Mouse (Mus musculus): ENCODE measurements at regions not wholly inside any gene's neighbourhood (a gene's known extent, or its start where the extent isn't known, plus 50 kb on each side); places are given as distances from the start of the nearest gene placed in this dataset.

DNA sequence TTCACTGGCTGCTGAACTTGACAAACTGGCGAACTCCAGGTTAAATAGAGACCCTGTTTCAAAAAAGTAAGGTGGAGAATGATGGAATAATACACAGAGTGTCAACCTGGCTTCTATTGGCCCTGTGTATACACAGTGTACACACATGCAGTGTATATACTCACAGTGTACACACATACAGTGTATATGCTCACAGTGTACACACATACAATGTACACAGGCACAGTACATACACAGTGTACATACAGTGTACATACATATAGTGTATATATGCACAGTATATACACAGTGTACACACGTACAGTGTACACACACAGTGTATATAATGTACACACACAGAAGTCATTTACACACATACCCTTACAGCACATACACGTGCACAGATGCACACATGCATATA, 52.4 kb upstream of the Aldh1b1 start:
- DNase-seq, result no peak

GRCm38 (mm10) chr4:45745746-45746145, 53.1 kb upstream of the Aldh1b1 start:
- DNase-seq, result peak in 1 of 2 experiments; percentile 41

GRCm38 (mm10) chr4:45744849-45745407, 53.9 kb upstream of the Aldh1b1 start:
- DNase-seq, result no peak

GRCm38 (mm10) chr4:45740779-45741365, 58.0 kb upstream of the Aldh1b1 start:
- DNase-seq, result no peak

DNA sequence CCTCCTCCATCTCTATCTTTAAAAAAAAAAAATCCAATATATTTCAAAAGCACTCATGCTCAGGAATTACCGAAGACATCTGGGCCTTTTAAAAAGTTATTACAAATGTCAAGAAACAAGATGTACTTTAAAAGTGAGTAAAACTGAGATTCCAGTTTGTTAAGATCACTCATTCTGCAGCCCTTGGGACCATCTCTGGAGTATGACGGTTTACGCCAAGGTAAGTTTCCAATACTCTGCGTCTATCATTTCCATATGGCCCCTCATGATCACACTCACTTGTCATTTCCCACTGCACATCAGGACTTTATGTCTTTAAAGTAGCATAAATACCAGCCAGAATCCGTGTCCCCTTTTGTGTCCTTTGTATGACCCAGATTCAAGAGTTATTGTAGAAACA, 58.5 kb upstream of the Aldh1b1 start:
- no peak for DNase-seq

GRCm38 (mm10) chr4:45739696-45740095, 59.1 kb upstream of the Aldh1b1 start:
- DNase-seq, result no peak

DNA sequence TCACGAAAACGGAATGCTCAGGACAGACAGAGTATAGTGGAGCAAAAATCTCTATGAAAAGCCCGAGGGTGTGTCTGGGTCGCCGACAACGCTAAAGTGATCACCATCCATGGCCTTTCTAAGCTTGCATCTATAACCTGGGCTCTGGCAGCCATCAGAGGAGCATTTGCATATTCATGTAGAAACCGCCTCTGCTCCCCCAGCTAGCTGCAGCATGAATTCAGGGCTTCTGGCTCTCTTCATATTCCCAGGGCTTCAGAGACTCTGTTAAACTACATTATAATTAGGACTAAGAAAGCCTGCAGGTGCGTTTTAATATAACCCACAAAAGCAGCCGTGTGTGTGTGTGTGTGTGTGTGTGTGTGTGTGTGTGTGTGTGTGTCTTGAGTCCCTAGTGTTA, 59.7 kb upstream of the Aldh1b1 start:
- DNase-seq, result no peak

- no peak for DNase-seq
These were observed 60.1 kb upstream of the Aldh1b1 start for GRCm38 (mm10) chr4:45738746-45739145.

GRCm38 (mm10) chr4:45736215-45736815, 62.5 kb upstream of the Aldh1b1 start:
- no peak for DNase-seq

- no peak for DNase-seq
These were observed 64.8 kb upstream of the Aldh1b1 start for GRCm38 (mm10) chr4:45734011-45734410.

GRCm38 (mm10) chr4:45730862-45731831, 67.7 kb upstream of the Aldh1b1 start:
- peak in 1 of 2 experiments; percentile 49 for DNase-seq

DNA sequence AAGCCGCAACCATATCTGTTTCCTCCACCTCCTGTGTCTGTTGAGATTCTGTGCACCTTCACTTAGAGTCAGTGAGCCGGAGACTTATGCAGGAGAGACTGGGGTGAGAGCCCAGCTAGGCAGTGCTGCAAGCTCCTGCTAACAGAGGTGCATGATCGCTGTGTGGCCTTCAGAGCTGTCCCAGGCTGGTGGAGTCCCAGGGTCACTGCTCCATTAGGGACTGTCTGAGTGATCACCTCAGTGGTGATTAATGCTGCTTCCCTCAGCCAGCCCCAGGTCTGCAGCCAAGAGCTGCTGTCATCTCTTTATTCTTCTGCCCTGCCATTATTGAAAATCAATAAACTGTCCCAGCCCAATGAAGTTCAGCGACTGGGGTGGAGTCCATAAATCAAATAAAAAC, 69.0 kb upstream of the Aldh1b1 start:
- no peak for DNase-seq

GRCm38 (mm10) chr4:45728825-45729224, 70.0 kb upstream of the Aldh1b1 start:
- no peak for DNase-seq

GRCm38 (mm10) chr4:45727915-45728314, 70.9 kb upstream of the Aldh1b1 start:
- peak; percentile 46 to 59 for DNase-seq

DNA sequence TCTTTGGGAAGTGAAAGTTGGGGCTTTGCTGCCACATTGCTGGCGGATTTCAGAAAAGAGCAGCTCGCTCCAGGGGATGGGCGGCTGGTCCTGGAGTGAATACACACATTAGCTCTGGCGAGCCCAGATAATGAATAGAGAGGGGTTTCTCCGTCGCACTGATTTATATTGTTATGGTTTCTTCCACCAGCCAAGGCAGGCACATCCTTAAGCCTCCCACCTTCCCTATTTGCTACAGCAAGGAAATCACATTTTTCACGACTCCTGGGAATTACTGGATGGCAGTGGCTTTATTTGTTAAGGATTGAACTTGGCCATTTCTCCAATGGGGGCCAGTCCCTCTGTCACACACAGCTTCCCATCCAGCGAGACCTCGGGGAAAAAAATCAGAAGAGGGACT, 71.3 kb upstream of the Aldh1b1 start:
- no peak for DNase-seq

GRCm38 (mm10) chr4:45726783-45727182, 72.0 kb upstream of the Aldh1b1 start:
- DNase-seq, result no peak

GRCm38 (mm10) chr4:45725055-45725910, 73.5 kb upstream of the Aldh1b1 start:
- DNase-seq, result peak; percentile 48 to 56

- DNase-seq, result no peak
These were observed 78.5 kb upstream of the Aldh1b1 start for GRCm38 (mm10) chr4:45720352-45720751.

- DNase-seq, result no peak
These were observed 79.3 kb upstream of the Aldh1b1 start for GRCm38 (mm10) chr4:45719564-45719963.

DNA sequence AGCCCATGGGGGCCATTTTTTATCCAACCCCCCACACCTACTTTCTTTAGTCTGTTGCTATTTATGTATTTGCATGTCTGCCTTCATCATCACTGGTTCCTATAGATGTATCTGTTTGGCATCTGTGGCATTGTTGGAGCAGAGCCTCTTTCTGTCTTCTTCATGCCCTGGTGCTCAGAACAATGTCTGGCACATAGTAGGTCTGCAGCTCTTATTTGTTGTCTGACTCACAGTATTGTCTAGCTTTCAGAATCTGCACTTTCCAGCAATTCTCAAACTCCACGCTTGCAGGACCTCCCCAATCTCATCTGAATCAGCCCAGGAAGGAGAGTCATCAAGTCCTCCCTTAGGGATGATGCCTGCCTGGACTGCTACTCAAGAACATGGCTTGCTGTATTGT, 82.9 kb upstream of the Aldh1b1 start:
- no peak for DNase-seq

DNA sequence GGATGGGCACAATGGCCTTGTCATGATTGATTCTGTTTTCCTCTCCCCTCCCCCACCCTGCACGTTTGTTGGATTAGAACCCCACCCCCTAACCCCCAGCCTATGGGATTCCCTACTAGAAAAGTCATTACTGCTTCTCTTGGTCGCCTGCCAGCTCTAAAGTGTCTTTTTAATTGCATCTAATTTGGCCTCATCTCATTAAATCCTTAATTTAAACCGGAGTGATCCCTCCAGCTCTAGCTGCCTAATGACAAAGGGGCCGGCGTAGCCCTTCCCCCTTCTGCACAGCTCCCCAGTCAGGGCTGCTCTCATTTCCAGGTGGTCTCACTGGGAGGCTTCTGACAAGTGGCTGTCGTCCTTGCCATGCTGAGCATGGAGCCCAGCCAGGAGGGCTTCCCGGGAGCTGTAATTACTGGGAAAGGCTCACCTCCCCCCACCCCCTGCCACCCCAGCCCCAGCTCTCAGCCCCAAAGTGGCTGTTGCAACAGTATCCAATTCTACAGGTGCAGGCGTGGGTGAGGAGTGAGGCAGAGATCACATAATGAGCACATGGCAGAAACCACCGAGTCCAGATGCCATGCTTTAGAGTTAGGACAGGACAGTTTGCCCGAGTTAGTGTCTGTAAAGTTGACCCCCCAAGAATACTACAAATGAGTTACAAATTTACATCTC, 84.8 kb upstream of the Aldh1b1 start:
- no peak for DNase-seq
